Mouse (Mus musculus) heart, adult 9 months (tissue): Measurements from ENCODE around the gene Prim2.

Experiments
- DNase-seq, 2 experiments: peaks; one replicate each; pipeline ENCODE4 v3.0.0; 2022; ENCODE audit warnings: low spot score in 2 of 2

Prim2 gene

GRCm38 (mm10) chr1:33604087-33604699 lies 65.4 kb downstream of the Prim2 start:
- DNase-seq = no peak

GRCm38 (mm10) chr1:33599698-33600097 lies 69.9 kb downstream of the Prim2 start:
- no peak for DNase-seq

GRCm38 (mm10) chr1:33599019-33599667 lies 70.5 kb downstream of the Prim2 start:
- DNase-seq = no peak

- DNase-seq = no peak
These were observed 72.6 kb downstream of the Prim2 start for GRCm38 (mm10) chr1:33597043-33597442.

- no peak for DNase-seq
These were observed 73.7 kb downstream of the Prim2 start for GRCm38 (mm10) chr1:33595936-33596335.

GRCm38 (mm10) chr1:33594966-33595365 lies 74.6 kb downstream of the Prim2 start:
- DNase-seq = no peak

- DNase-seq = no peak
These were observed 75.7 kb downstream of the Prim2 start for GRCm38 (mm10) chr1:33593718-33594388.

- no peak for DNase-seq
These were observed 77.5 kb downstream of the Prim2 start for GRCm38 (mm10) chr1:33591997-33592608.

- DNase-seq = no peak
These were observed 78.8 kb downstream of the Prim2 start for GRCm38 (mm10) chr1:33590556-33591411.

- DNase-seq = no peak
These were observed 80.1 kb downstream of the Prim2 start for GRCm38 (mm10) chr1:33589531-33589930.

- no peak for DNase-seq
These were observed 81.0 kb downstream of the Prim2 start for GRCm38 (mm10) chr1:33588557-33588956.

GRCm38 (mm10) chr1:33584590-33584978 lies 85.0 kb downstream of the Prim2 start:
- DNase-seq = no peak

- DNase-seq = no peak
These were observed 85.6 kb downstream of the Prim2 start for GRCm38 (mm10) chr1:33583817-33584589.

- DNase-seq = no peak
These were observed 91.0 kb downstream of the Prim2 start for GRCm38 (mm10) chr1:33578593-33578992.

GRCm38 (mm10) chr1:33574459-33574858 lies 95.1 kb downstream of the Prim2 start:
- no peak for DNase-seq

- no peak for DNase-seq
These were observed 103.7 kb downstream of the Prim2 start for GRCm38 (mm10) chr1:33565764-33566401.

- no peak for DNase-seq
These were observed 105.6 kb downstream of the Prim2 start for GRCm38 (mm10) chr1:33564032-33564431.

- no peak for DNase-seq
These were observed 106.0 kb downstream of the Prim2 start for GRCm38 (mm10) chr1:33563611-33564010.

GRCm38 (mm10) chr1:33556638-33557037 lies 113.0 kb downstream of the Prim2 start:
- DNase-seq = no peak

- DNase-seq = no peak
These were observed 114.0 kb downstream of the Prim2 start for GRCm38 (mm10) chr1:33555626-33556025.
